Mouse (Mus musculus): Measurements from ENCODE around the gene Cyp21a1. TPM values are rescaled to one million over a fixed set of nuclear protein-coding genes. Genes with fewer than 3 reads are reported as not detected.
"Not testable (repeated sequence)": the region's sequence is repeated elsewhere in the genome, so short reads cannot be mapped to it uniquely, and the experiment has no call there.

Gene Cyp21a1
- not detected for total RNA-seq (2021)
- long read RNA-seq, experiment 1 = 0 reads
- long read RNA-seq, experiment 2 = 0 reads

DNA sequence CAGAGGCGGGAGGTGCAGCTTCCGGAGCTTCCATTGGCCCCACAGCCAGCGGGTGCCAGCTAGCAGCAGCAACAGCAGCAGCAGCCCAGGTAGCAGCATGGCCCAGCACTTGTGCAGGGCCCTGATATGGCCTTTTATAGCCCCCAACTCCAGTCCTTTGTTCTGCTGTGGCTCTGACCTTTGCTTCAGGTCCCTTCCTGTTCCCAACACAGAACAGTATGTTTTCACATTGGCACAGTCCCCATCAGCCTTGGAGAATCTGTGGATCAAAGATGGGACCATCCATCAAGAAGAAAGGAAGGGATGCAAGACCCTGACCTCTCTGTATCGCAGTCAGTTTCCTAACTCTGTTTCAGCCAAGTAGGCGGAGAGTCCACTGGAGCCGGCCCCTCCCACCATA, at the start of gene Cyp21a1:
Gene Cyp21a1, minus strand, starts transcription at position 261 of the 400 bp plus-strand sequence.
- not testable (repeated sequence) for DNase-seq (ENCODE audit: low spot score in 2 of 2)

- DNase-seq (ENCODE audit: low spot score in 2 of 2) = no peak
Observed at GRCm38 (mm10) chr17:34853511-34853910, 49.1 kb upstream of the Cyp21a1 start.

DNA sequence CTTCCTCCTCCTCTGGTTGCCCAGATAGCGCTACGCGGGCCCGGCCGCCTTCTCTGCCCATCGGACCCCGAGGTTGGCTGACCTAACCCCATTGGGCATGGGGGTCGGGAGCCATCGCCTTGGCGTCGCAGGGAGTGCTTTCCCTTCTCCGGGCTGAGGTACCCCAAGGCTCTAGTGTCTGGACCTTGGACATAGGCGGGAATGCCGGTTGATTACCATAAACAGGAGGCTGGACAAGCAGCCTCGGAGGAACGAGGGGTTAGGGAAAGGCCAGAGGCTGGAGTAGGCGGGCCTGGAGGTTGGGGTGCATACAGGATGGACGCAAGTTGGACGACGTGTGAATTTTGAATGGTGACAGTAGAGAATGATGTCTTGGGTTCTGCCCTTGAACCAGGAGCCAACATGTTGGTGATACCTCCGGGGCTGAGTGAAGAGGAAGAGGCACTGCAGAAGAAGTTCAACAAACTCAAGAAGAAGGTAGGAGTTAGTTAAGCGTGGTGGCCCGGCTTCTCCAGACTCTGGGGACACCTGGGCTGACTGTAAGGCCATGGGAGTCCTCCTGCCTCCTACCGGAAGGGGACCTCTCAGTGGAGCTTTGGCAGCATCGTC, 46.3 kb upstream of the Cyp21a1 start:
- DNase-seq (ENCODE audit: low spot score in 2 of 2) = no peak

- peak; percentile 98 to 99 for DNase-seq (ENCODE audit: low spot score in 2 of 2)
Observed at GRCm38 (mm10) chr17:34849722-34850516, 45.6 kb upstream of the Cyp21a1 start, which contains the start of the genes Skiv2l and Nelfe. Skiv2l (minus strand) TSS chr17:34850210. Nelfe (plus strand) TSS chr17:34850391.

DNA sequence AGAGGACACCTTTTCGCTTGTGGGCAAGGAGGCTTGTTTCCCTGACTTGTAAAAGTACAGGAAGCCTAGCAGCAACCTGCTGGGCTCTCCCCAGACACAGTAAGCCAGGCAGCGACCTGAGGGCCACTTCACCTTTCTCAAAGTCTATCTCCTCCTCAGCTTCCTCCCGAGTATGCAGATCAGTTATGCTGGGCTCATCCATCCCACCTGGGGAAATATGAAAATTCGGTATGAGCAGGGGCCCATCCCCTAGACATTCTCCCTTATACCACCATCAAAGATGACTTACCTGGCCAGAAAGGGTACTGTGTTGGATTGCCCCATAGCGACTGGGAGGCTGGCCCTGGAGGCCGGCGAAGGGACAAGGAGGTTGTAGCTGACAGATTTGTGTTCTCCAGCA, 43.3 kb upstream of the Cyp21a1 start:
- no peak for DNase-seq (ENCODE audit: low spot score in 2 of 2)

- DNase-seq (ENCODE audit: low spot score in 2 of 2) = no peak
Observed at GRCm38 (mm10) chr17:34847192-34847591, 42.8 kb upstream of the Cyp21a1 start.

DNA sequence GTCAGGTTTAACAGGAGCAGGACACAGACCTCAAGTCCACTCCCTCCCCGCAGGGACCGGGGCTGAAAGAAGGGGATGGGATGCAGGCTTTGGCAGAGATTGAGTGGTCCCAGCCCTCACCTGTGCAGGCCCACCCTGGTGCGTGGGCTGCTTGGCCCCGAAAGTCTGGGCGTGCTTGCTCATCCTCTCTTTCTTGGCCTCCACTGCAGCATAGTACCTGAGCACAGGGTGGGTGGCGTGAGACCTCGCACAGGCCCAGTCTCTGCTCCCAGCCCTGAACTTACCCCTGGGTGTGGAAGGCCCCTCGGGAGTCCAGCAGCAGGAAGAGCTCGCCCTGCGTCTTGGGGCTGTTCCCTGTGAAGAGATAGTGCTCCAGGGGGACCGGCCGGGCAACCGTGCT, 40.5 kb upstream of the Cyp21a1 start:
- no peak for DNase-seq (ENCODE audit: low spot score in 2 of 2)

DNA sequence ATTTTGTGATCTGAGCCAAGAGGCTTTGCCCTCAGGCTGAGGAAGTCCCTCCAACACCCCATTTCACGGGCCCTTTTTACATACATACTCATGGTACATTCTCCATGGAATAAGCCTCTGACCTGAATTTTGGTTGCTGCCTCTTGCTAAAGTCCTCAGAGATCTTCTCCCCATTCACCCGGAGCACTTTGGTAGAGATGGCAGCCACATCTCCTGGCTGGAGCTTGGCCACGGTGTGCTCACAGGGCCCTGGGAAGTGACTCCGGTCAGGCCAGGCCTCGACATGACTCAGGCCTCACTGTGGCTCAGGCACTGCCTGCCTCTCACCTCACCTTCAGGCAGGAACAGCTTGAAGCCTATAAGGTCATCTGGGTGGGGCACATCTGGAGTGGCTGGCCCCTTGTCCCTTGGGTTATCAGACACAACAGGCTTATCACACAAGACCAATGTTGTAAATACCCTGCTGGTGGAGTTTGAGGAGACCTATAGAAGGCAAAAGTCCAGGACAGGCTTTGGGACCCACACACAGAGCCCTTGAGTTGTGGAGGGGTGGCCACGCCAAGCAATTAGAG, 36.5 kb upstream of the Cyp21a1 start:
- DNase-seq (ENCODE audit: low spot score in 2 of 2) = no peak

DNA sequence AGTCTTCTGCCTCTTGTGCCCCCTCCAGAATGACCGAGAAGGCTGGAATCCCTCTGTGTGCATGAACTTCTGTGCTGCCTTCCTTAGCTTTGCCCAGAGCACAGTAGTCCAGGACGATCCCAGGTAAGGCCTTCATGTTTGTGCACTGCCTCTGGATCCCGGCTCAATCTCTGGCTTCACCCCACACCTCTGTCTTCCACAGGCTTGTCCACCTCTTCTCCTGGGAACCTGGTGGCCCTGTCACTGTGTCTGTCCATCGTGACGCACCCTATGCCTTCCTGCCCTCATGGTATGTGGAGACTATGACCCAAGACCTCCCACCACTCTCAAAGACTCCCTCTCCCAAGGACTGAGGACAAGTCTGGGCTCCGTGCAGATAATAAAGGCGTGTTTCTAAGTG, 34.4 kb upstream of the Cyp21a1 start:
- DNase-seq (ENCODE audit: low spot score in 2 of 2) = no peak

GRCm38 (mm10) chr17:34837464-34838324, 33.3 kb upstream of the Cyp21a1 start:
- DNase-seq (ENCODE audit: low spot score in 2 of 2) = no peak

DNA sequence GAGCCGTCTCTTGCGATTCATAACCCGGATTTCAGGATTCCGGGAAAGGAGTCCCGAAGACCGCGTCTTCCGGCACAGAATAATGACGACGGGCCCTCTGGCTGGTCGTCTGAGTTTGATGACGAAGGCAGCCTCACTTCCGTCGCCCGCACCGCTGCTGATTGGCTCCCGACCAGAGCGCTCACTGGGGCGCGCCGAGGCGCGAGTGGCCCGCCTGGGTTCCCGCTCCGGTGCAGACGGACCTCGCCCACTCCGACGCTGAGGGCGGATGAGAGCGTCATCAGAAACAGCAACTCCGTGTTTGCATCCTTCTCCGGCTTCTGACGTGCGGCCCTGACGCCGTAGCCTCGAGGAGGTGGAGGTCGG, 32.5 kb upstream of the Cyp21a1 start, which contains the start of the genes Stk19 and Dxo:
Gene Stk19, minus strand, starts transcription at position 90 of the 366 bp plus-strand sequence.
Gene Dxo, plus strand, starts transcription at position 164 of the 366 bp plus-strand sequence.
- peak; percentile 98 to 99 for DNase-seq (ENCODE audit: low spot score in 2 of 2)

- no peak for DNase-seq (ENCODE audit: low spot score in 2 of 2)
Observed at GRCm38 (mm10) chr17:34836155-34836855, 31.9 kb upstream of the Cyp21a1 start.

DNA sequence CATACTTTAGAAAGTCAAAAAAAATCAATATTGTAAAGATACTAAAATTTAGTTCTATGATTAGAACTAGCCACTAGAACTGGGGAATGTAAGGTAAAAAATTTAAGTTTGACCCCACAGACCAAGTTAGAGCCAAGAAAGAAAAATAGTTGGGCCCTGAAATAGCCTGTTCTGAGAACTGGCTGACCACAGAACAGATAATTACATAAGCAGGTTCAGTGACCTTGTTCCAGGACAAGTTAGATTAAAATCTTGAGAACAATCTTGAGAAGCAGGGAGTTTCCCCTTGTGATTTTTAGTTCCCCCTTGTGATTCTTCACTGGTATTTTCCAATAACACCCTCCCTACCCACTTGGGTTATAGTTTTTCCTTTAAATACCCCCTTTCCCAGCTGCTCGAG, 26.4 kb upstream of the Cyp21a1 start:
- not testable (repeated sequence) for DNase-seq (ENCODE audit: low spot score in 2 of 2)

GRCm38 (mm10) chr17:34814818-34815370, 10.5 kb upstream of the Cyp21a1 start:
- no peak for DNase-seq (ENCODE audit: low spot score in 2 of 2)

DNA sequence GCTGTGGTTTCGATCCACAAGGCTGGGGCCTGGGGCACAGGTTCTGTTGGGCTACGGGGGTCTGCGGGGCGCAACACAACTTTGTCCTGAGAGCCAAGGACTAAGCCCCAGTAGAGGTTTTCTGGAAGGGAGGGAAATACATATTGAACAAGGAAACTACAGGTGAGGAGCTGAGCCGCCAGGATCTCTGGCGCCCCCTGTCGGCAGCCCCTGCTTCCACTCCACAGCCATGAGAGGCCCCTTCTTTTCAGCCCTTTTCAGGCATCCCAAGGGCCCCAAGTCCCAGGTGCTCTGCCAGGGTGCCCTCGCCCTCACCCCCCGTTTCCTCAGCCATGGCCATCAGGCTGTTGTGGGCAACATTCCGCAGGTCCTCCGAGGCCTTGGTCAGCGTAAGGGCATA, 9.4 kb upstream of the Cyp21a1 start:
- peak; percentile 35 to 45 for DNase-seq (ENCODE audit: low spot score in 2 of 2)

- no peak for DNase-seq (ENCODE audit: low spot score in 2 of 2)
Observed at GRCm38 (mm10) chr17:34811275-34811674, 6.9 kb upstream of the Cyp21a1 start.

- DNase-seq (ENCODE audit: low spot score in 2 of 2) = not testable (repeated sequence)
Observed at GRCm38 (mm10) chr17:34810811-34811210, 6.5 kb upstream of the Cyp21a1 start.

DNA sequence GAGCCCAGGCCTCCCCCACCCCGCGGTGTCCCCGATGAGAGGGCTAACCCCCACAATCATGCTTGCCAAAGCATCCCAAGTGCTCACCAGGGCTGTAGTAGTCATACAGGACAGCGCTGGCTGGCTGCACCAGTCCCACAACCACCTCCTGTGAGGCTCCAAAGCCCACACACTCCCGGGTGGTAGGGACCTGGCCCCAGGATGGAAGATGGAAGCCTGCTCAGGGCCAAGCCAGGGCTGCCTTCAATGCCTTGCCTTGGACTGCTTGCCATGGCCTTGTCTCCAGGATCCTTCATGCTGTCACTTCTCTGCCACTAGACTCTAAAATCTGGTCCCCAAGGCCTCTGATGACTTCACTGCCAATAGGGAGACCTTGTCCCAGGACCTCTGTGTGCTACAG, 6.0 kb upstream of the Cyp21a1 start:
- DNase-seq (ENCODE audit: low spot score in 2 of 2) = not testable (repeated sequence)

GRCm38 (mm10) chr17:34808599-34809205, 4.3 kb upstream of the Cyp21a1 start:
- no peak for DNase-seq (ENCODE audit: low spot score in 2 of 2)

- no peak for DNase-seq (ENCODE audit: low spot score in 2 of 2)
Observed at GRCm38 (mm10) chr17:34807176-34807575, 2.8 kb upstream of the Cyp21a1 start.

Data from left cerebral cortex, adult 18-20 months (tissue).